Mouse (Mus musculus) bone marrow macrophage, adult 2 months (primary cell): ENCODE measurements around the gene Spata31d1b.

Experiments used
- CTCF ChIP-seq: IDR thresholded peaks from 2 replicates; pipeline ENCODE4 v1.5.1; 2012; ENCODE audit warnings: low read depth, mild to moderate bottlenecking, low read length, moderate library complexity
- POLR2A ChIP-seq: IDR thresholded peaks from 2 replicates; pipeline ENCODE4 v1.6.1; 2012; ENCODE audit warnings: mild to moderate bottlenecking, low read depth, low read length, borderline replicate concordance

DNA sequence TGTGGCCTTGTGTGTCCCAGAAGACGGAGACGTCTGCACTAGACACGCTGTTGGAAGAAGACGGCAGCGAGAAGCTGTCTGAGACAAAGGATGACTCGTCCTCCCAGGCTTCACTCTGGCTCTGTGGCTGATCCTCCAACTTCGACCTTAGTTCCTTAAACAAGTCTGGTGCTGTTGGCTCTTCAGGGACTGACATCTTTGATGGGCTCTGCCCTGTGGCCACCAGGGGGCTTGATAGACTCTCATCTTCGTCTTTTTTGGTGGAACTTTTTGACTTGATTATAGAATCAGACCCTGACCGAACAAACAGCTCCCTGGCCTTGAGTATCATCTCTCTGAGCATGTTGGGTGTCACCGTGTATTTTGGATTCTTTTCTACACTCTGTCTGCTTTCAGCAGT is 29.6 kb downstream of the Spata31d1b start:
- TF ChIP-seq CTCF (no peak), POLR2A (no peak)
